Mouse (Mus musculus) embryonic facial prominence, embryonic 11.5 days (tissue): Measurements from ENCODE around the gene Trappc10. TPM values are rescaled to one million over a fixed set of nuclear protein-coding genes. Genes with fewer than 3 reads are reported as not detected.
A peak's percentile ranks its signal among the peaks of the same experiment; 100 is the strongest.

Experiments
- ATAC-seq: fragments of 200-750 bp; cut with Nextera tagmentation; replicated peaks from 2 replicates; pipeline ENCODE4 v1.8.0; 2017; ENCODE audit warnings: low read depth; ENCODE audit not compliant: insufficient number of reproducible peaks, low FRiP score, low TSS enrichment
- DNase-seq: peaks from one replicate; pipeline ENCODE4 v3.0.0-alpha.2; 2015; ENCODE audit warnings: low spot score
- H3K27ac ChIP-seq: fragments of 300-500 bp; sonication (generic); replicated peaks from 2 replicates; pipeline ENCODE4 v1.5.1; 2014; ENCODE audit warnings: mild to moderate bottlenecking, low read depth, low read length, control low read depth
- H3K27me3 ChIP-seq: fragments of 300-500 bp; sonication (generic); 2 replicates; pipeline ENCODE4 v1.6.1; 2014; ENCODE audit warnings: mild to moderate bottlenecking, low read length, moderate library complexity, mixed read lengths; ENCODE audit not compliant: control insufficient read depth, insufficient read depth
- H3K36me3 ChIP-seq: fragments of 300-500 bp; sonication (generic); replicated peaks from 2 replicates; pipeline ENCODE4 v1.6.1; 2014; ENCODE audit warnings: low read depth, mild to moderate bottlenecking, low read length, moderate library complexity, mixed read lengths; ENCODE audit not compliant: control insufficient read depth, insufficient read depth
- H3K4me1 ChIP-seq: fragments of 300-500 bp; sonication (generic); 2 replicates; pipeline ENCODE4 v1.6.1; 2014; ENCODE audit warnings: low read length, mixed read lengths; ENCODE audit not compliant: control insufficient read depth, insufficient read depth
- H3K4me2 ChIP-seq: fragments of 300-500 bp; sonication (generic); 2 replicates; pipeline ENCODE4 v1.6.1; 2014; ENCODE audit warnings: low read depth, mild to moderate bottlenecking, control low read depth, low read length, moderate library complexity
- H3K4me3 ChIP-seq: fragments of 300-500 bp; sonication (generic); 2 replicates; pipeline ENCODE4 v1.5.1; 2014; ENCODE audit warnings: low read depth, low read length, control low read depth
- H3K9ac ChIP-seq: fragments of 300-500 bp; sonication (generic); replicated peaks from 2 replicates; pipeline ENCODE4 v1.6.1; 2014; ENCODE audit warnings: mild to moderate bottlenecking, control low read depth, low read length
- H3K9me3 ChIP-seq: fragments of 300-500 bp; sonication (generic); replicated peaks from 2 replicates; pipeline ENCODE4 v1.6.1; 2016; ENCODE audit warnings: mild to moderate bottlenecking, low read length, inconsistent platforms, mixed read lengths; ENCODE audit not compliant: control insufficient read depth
- WGBS: fragments of 180-500 bp; shearing (Covaris S2); extraction: QIAGEN DNeasy Blood & Tissue Kit; methylation state at CpG from one replicate; pipeline ENCODE4 v1.1.7; 2014; 5-methylcytosine and 5-hydroxymethylcytosine counted together
- polyA plus RNA-seq: library from polyadenylated mRNA; unstranded; fragments of >200 nt; fragmentation: Nextera tagmentation; extraction: Ambion mirVana; gene quantifications from 2 replicates; pipeline ENCODE4 v1.2.1, GENCODE M21; 2014

Trappc10 gene
- polyA plus RNA-seq, 1 experiment from 2014 or later: 16.1 TPM

DNA sequence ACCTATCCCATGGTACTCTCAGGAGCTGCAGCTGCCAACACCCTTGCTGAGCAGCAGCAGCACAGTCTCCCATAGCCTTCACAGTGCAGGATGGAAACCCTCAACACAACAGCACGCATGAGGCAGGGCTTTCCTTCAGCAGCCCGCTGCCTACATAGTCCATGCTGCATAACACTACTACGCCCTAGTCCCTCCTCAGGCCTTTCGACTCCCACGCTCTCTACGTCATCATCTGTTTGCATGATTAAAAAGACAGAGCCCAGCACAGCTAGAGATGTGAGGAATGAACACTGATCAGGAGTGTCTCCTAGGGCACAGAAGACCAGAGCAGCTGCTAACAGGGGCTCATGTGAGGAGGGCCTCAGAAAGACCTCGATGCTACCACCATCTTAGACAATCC, 23.1 kb downstream of the Trappc10 start:
- Histone ChIP-seq H3K36me3 (peaks cover 2% of the 10 kb centered on the region), H3K4me3 (no peak overlapping the region), H3K9me3 (no peaks in the 10 kb centered on the region), H3K4me1 (no peaks in the 10 kb centered on the region), H3K9ac (no peak overlapping the region), H3K4me2 (no peak overlapping the region), H3K27me3 (no peaks in the 10 kb centered on the region), H3K27ac (no peak overlapping the region)
- DNase-seq (no peak), ATAC-seq (no peak)
- WGBS: 96% methylated on average over 7 of the region's 7 CpGs

- Histone ChIP-seq H3K9ac (no peak overlapping the region), H3K4me3 (no peak overlapping the region), H3K36me3 (peaks cover 3% of the 10 kb centered on the region), H3K27me3 (no peaks in the 10 kb centered on the region), H3K4me1 (no peaks in the 10 kb centered on the region), H3K9me3 (no peaks in the 10 kb centered on the region), H3K4me2 (no peak overlapping the region), H3K27ac (no peak overlapping the region)
- DNase-seq: no peak
- WGBS: 96% methylated on average over 1 of the region's 1 CpGs
- no peak for ATAC-seq
Measured at GRCm38 (mm10) chr10:78219528-78219927, 24.9 kb downstream of the Trappc10 start.

DNA sequence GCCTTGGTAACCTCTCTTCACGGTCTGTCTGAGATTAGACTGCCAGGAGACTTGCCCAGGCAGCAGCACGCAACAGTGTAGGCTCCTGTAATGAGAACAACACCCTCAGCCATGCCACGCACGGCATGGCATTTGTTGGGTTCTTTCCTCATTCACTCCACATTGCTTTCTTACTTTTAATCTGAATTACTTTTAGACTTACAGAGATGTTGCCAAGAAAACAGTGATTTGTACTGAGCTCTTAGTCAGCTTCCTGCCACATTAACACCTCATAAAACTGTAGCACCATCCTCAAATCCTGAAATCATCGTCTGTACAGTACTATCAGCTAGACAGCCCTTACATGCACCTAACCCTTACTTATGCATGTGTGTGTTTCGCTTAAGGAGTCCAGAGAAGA, 25.9 kb downstream of the Trappc10 start:
- no peaks in the 10 kb centered on the region for H3K4me1 ChIP-seq
- DNase-seq (no peak), ATAC-seq (no peak)
- H3K9me3 ChIP-seq: no peaks in the 10 kb centered on the region
- H3K27ac ChIP-seq: no peak overlapping the region
- H3K36me3 ChIP-seq: peaks cover 6% of the 10 kb centered on the region
- no peak overlapping the region for H3K4me3 ChIP-seq
- 83% methylated on average over 6 of the region's 6 CpGs for WGBS
- no peak overlapping the region for H3K9ac ChIP-seq
- H3K27me3 ChIP-seq: no peaks in the 10 kb centered on the region
- H3K4me2 ChIP-seq: no peak overlapping the region

DNA sequence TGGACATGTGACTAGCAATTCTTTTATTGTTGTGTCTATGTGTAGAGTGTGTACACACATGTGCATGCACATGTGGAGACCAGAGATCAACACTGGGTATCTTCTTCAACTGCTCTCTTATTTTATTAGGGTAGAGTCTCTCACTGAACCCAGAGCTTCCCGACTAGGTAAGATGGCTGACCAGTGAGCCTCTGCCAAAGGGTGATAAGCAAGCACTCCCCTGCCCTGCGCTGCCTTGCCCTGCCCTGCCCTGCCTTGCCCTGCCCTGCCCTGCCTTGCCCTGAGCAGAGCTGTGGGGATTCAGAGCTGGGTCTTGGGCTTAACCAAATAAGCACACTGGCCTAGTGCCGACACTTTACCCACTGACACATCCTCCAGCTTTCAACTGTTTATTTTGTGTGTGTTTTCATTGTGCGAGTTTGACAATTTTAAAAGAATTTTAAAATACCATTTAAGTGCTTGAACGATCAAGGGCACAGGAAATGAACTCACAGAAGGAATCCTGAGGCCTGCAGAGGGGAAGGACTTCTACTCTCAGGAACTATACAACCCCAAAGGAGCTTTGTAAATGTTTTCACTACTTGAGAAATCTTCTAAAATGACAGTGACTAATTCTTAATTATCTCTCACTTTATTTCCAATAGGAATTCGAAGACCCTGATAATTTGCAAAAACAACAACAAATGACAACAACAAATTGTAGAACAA, 27.9 kb downstream of the Trappc10 start:
- ATAC-seq: no peak
- WGBS: 74% methylated on average over 6 of the region's 6 CpGs
- H3K36me3 ChIP-seq: peaks cover 6% of the 10 kb centered on the region

GRCm38 (mm10) chr10:78214371-78214770, 30.1 kb downstream of the Trappc10 start:
- Histone ChIP-seq H3K4me3 (no peak overlapping the region), H3K4me1 (no peaks in the 10 kb centered on the region), H3K36me3 (peaks cover 6% of the 10 kb centered on the region), H3K4me2 (no peak overlapping the region), H3K9me3 (no peaks in the 10 kb centered on the region), H3K9ac (no peak overlapping the region), H3K27ac (no peak overlapping the region), H3K27me3 (no peaks in the 10 kb centered on the region)
- ATAC-seq: no peak
- WGBS: 95% methylated on average over 9 of the region's 9 CpGs
- no peak for DNase-seq

More for the DNA sequence above, 27.9 kb downstream of the Trappc10 start:
- DNase-seq: no peak
- Histone ChIP-seq H3K4me2 (no peak overlapping the region), H3K27ac (no peak overlapping the region), H3K9me3 (no peaks in the 10 kb centered on the region), H3K9ac (no peak overlapping the region), H3K27me3 (no peaks in the 10 kb centered on the region), H3K4me1 (no peaks in the 10 kb centered on the region), H3K4me3 (no peak overlapping the region)

- H3K4me2 ChIP-seq: no peak overlapping the region
- H3K4me3 ChIP-seq: no peak overlapping the region
- no peaks in the 10 kb centered on the region for H3K27me3 ChIP-seq
- H3K9me3 ChIP-seq: no peaks in the 10 kb centered on the region
- H3K27ac ChIP-seq: no peak overlapping the region
- no peaks in the 10 kb centered on the region for H3K4me1 ChIP-seq
- peaks cover 4% of the 10 kb centered on the region for H3K36me3 ChIP-seq
- no peak overlapping the region for H3K9ac ChIP-seq
- no peak for ATAC-seq
- peak; percentile 6 for DNase-seq
- WGBS: 73% methylated on average over 6 of the region's 6 CpGs
Measured at GRCm38 (mm10) chr10:78211311-78211710, 33.1 kb downstream of the Trappc10 start.

DNA sequence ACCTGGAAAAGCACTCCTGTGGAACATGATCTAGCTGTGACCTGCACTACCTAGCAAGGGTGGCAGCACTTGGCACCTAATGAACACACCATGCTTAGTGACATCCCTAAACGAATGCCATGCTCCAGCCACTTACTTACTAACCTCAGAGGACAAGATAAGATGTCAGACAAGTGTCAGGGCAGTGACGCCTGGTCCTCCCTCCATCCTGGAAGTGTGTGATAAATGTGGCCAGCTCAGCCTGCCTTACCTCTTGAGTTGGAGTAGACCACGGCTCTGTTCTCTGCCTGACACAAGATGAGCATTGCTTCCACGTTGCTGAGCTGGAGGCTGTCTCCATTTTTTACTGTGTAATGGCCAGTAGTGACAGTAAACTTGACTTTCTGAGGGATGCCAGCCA, 43.3 kb downstream of the Trappc10 start:
- WGBS: 84% methylated on average over 4 of the region's 4 CpGs
- no peak overlapping the region for H3K4me3 ChIP-seq
- no peak overlapping the region for H3K4me2 ChIP-seq
- no peaks in the 10 kb centered on the region for H3K4me1 ChIP-seq
- DNase-seq (no peak), ATAC-seq (no peak)
- H3K36me3 ChIP-seq: peaks cover 7% of the 10 kb centered on the region
- H3K9ac ChIP-seq: no peak overlapping the region
- no peaks in the 10 kb centered on the region for H3K9me3 ChIP-seq
- no peak overlapping the region for H3K27ac ChIP-seq
- no peaks in the 10 kb centered on the region for H3K27me3 ChIP-seq

DNA sequence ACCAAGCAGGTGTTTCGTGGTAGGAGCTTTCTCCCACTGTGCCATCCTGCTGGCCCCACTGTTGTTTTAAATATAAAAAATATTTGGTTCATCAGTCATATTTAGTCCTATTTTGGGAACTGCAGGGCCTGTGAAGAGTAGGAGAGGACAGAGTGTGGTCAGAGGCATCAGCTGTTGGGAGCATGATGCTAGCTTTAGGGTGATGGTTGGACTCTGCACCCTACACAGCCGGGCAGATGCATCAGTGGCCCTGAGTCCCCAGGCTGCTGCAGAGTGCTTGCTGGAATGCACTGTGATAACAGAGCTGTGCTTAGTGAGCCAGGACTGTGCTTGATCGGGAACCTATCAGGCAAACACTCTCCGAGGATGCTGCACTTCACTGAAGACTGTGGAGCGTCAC, 51.5 kb downstream of the Trappc10 start:
- H3K4me2 ChIP-seq: no peak overlapping the region
- 94% methylated on average over 5 of the region's 5 CpGs for WGBS
- H3K9ac ChIP-seq: no peak overlapping the region
- H3K27ac ChIP-seq: no peak overlapping the region
- no peaks in the 10 kb centered on the region for H3K9me3 ChIP-seq
- ATAC-seq (no peak), DNase-seq (no peak)
- H3K4me1 ChIP-seq: no peaks in the 10 kb centered on the region
- peaks cover 6% of the 10 kb centered on the region for H3K36me3 ChIP-seq
- H3K4me3 ChIP-seq: no peak overlapping the region
- no peaks in the 10 kb centered on the region for H3K27me3 ChIP-seq
